Mouse (Mus musculus): ENCODE results near the gene Ankrd34c.

DNA sequence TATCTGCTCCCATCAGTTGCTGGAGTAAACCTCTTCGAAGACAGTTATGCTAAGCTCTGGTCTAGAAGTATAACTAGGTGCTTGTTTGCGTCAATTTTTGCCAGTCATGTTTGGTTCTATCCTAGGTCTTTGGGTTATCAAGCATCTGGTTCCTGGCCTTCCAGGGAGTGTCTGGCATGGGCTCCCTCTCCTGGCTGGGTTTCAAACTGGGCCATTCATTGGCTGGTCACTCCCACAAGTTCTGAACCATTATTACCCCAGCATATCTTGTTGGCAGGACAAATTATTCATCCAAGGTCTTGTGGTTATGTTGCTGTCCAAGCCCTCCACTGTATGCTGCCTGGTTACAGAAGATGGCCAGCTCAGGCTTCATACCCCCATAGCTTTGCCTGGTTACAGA lies 44.6 kb downstream of the Ankrd34c start:
- TF ChIP-seq POLR2A (IDR thresholded peaks at IDR 0.05; ENCODE audit: borderline replicate concordance, extremely low read depth, low read depth, low read length) (no peak), CTCF (IDR thresholded peaks at IDR 0.05; ENCODE audit: insufficient read depth, low read length) (no peak)

Data from lung, adult 2 months (tissue).